Mouse (Mus musculus) liver, embryonic 15.5 days (tissue): Measurements from ENCODE around the gene Vmn1r32. TPM values are rescaled to one million over a fixed set of nuclear protein-coding genes. Genes with fewer than 3 reads are reported as not detected.

Source experiments
- ATAC-seq: fragments of 200-750 bp; cut with Nextera tagmentation; 2 replicates; pipeline ENCODE4 v1.8.0; 2017; ENCODE audit warnings: moderate number of reproducible peaks, mild to moderate bottlenecking, moderate library complexity; ENCODE audit not compliant: insufficient read depth
- H3K27ac ChIP-seq: fragments of 300-500 bp; sonication (generic); replicated peaks from 2 replicates; pipeline ENCODE4 v1.5.1; 2015; ENCODE audit warnings: mild to moderate bottlenecking, inconsistent platforms
- H3K27me3 ChIP-seq: fragments of 300-500 bp; sonication (generic); 2 replicates; pipeline ENCODE4 v1.6.1; 2015; ENCODE audit warnings: mild to moderate bottlenecking, inconsistent platforms
- H3K36me3 ChIP-seq: fragments of 300-500 bp; sonication (generic); replicated peaks from 2 replicates; pipeline ENCODE4 v1.6.1; 2015; ENCODE audit warnings: moderate library complexity, mild to moderate bottlenecking, inconsistent platforms
- H3K4me1 ChIP-seq: fragments of 300-500 bp; sonication (generic); replicated peaks from 2 replicates; pipeline ENCODE4 v1.6.1; 2015; ENCODE audit warnings: inconsistent platforms
- H3K4me2 ChIP-seq: fragments of 300-500 bp; sonication (generic); 2 replicates; pipeline ENCODE4 v1.6.1; 2015; ENCODE audit warnings: moderate library complexity, mild to moderate bottlenecking, inconsistent platforms
- H3K4me3 ChIP-seq: fragments of 300-500 bp; sonication (generic); replicated peaks from 2 replicates; pipeline ENCODE4 v1.5.1; 2015; ENCODE audit warnings: mild to moderate bottlenecking, inconsistent platforms
- H3K9ac ChIP-seq: fragments of 300-500 bp; sonication (generic); 2 replicates; pipeline ENCODE4 v1.6.1; 2015; ENCODE audit warnings: moderate library complexity, mild to moderate bottlenecking, inconsistent platforms
- H3K9me3 ChIP-seq: fragments of 300-500 bp; sonication (generic); replicated peaks from 2 replicates; pipeline ENCODE4 v1.6.1; 2016; ENCODE audit warnings: inconsistent platforms
- WGBS: fragments of 180-500 bp; shearing (Covaris S2); methylation state at CpG from one replicate; pipeline ENCODE4 v1.1.7; 2015; ENCODE audit warnings: mixed read lengths; ENCODE audit not compliant: insufficient replicate concordance; 5-methylcytosine and 5-hydroxymethylcytosine counted together
- polyA plus RNA-seq: library from polyadenylated mRNA; unstranded; fragments of >200 nt; fragmentation: Nextera tagmentation; extraction: Ambion mirVana; gene quantifications from 2 replicates; pipeline ENCODE4 v1.2.1, GENCODE M21; 2015

The Vmn1r32 gene
- polyA plus RNA-seq = 0.03 and 0.06 TPM in 2 replicates

DNA sequence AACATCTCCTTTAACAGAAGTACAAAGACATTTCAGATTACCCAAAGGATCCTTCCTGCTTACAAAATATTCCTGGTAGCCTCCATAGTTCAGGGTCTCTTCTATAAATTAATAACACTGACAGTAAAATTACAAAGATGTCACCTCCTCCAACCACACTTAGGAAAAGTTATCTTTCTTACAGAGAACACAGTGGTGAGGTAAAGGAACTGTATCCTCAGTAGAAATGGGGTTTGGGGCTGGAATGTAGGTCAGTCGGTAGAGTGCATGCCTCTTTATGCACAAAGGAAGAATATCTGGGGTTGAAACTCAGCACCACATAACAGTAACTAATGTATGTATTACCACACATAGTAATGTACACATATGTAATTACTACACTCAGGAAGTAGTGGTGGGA is at the start of gene Vmn1r32:
Gene Vmn1r32, minus strand, starts transcription at position 101 of the 400 bp plus-strand sequence.
- no peak within 1 kb of the TSS for H3K27ac ChIP-seq
- no peaks in the 10 kb centered on the region for H3K27me3 ChIP-seq
- ATAC-seq = no peak
- no peaks in the 10 kb centered on the region for H3K36me3 ChIP-seq
- WGBS = 57% methylated on average over 1 of the region's 1 CpGs
- no peak within 1 kb of the TSS for H3K9ac ChIP-seq
- H3K9me3 ChIP-seq = no peaks in the 10 kb centered on the region
- no peak within 1 kb of the TSS for H3K4me2 ChIP-seq
- H3K4me1 ChIP-seq = no peaks in the 10 kb centered on the region
- no peak within 1 kb of the TSS for H3K4me3 ChIP-seq

- H3K4me3 ChIP-seq = no peak overlapping the region
- no peak overlapping the region for H3K4me2 ChIP-seq
- H3K9me3 ChIP-seq = no peaks in the 10 kb centered on the region
- H3K27ac ChIP-seq = no peak overlapping the region
- no peak for ATAC-seq
- H3K27me3 ChIP-seq = no peaks in the 10 kb centered on the region
- no peak overlapping the region for H3K9ac ChIP-seq
- H3K4me1 ChIP-seq = no peaks in the 10 kb centered on the region
- H3K36me3 ChIP-seq = no peaks in the 10 kb centered on the region
Observed at GRCm38 (mm10) chr6:66595804-66596203, 35.9 kb upstream of the Vmn1r32 start.

DNA sequence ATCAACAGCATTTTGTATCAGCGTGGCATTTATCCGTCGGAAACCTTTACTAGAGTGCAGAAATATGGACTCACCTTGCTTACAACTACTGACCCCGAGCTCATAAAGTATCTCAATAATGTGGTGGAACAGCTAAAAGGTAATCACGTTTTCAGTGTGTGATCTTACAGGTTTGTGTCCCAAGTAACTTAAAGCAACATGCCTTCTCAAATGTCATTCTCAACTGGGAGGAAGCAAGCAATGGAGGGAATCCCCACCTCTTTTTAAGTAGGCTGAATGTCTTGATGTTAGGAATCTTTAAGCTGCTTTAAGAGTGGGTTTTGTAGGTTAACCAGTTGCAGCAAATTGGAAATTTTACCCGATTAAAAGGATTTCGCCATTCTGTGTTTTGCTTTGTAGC is 23.9 kb downstream of the Vmn1r32 start:
- ATAC-seq = no peak
- Histone ChIP-seq H3K9me3 (no peaks in the 10 kb centered on the region), H3K27me3 (no peaks in the 10 kb centered on the region), H3K4me3 (peak overlapping the region; percentile 76), H3K9ac (peak overlapping the region; percentile 73), H3K4me2 (peak overlapping the region; percentile 73), H3K4me1 (peaks cover 18% of the 10 kb centered on the region), H3K27ac (peak overlapping the region; percentile 94), H3K36me3 (peaks cover 35% of the 10 kb centered on the region)
- WGBS = 8% methylated on average over 7 of the region's 7 CpGs

GRCm38 (mm10) chr6:66535028-66535862 is 24.7 kb downstream of the Vmn1r32 start, which contains the start of gene Mad2l1:
Gene Mad2l1, plus strand, starts transcription at chr6:66535390.
- Histone ChIP-seq H3K4me2 (peak within 1 kb of the TSS; percentile 73), H3K9ac (peak within 1 kb of the TSS; percentile 73), H3K4me3 (peak within 1 kb of the TSS; percentile 76), H3K27me3 (no peaks in the 10 kb centered on the region), H3K9me3 (no peaks in the 10 kb centered on the region), H3K36me3 (peaks cover 30% of the 10 kb centered on the region), H3K27ac (peak within 1 kb of the TSS; percentile 94), H3K4me1 (peaks cover 18% of the 10 kb centered on the region)
- WGBS = under 1% methylated on average over 57 of the region's 57 CpGs
- ATAC-seq = peak; percentile 97

- Histone ChIP-seq H3K36me3 (peaks cover 22% of the 10 kb centered on the region), H3K4me1 (peaks cover 18% of the 10 kb centered on the region), H3K9ac (peak overlapping the region; percentile 41), H3K4me3 (peak overlapping the region; percentile 76), H3K4me2 (peak overlapping the region; percentile 73), H3K27me3 (no peaks in the 10 kb centered on the region), H3K27ac (peak overlapping the region; percentile 94), H3K9me3 (no peaks in the 10 kb centered on the region)
- peak; percentile 2; the same call in 1 of the 2 replicates for ATAC-seq
- 56% methylated on average over 5 of the region's 5 CpGs for WGBS
Observed at GRCm38 (mm10) chr6:66534366-66534941, 25.4 kb downstream of the Vmn1r32 start.

GRCm38 (mm10) chr6:66533241-66533640 is 26.7 kb downstream of the Vmn1r32 start:
- H3K27me3 ChIP-seq = no peaks in the 10 kb centered on the region
- H3K9me3 ChIP-seq = no peaks in the 10 kb centered on the region
- H3K9ac ChIP-seq = no peak overlapping the region
- peaks cover 10% of the 10 kb centered on the region for H3K36me3 ChIP-seq
- no peak overlapping the region for H3K4me2 ChIP-seq
- peaks cover 18% of the 10 kb centered on the region for H3K4me1 ChIP-seq
- no peak overlapping the region for H3K27ac ChIP-seq
- no peak overlapping the region for H3K4me3 ChIP-seq
- WGBS = 28% methylated on average over 3 of the region's 3 CpGs
- no peak for ATAC-seq

- no peaks in the 10 kb centered on the region for H3K36me3 ChIP-seq
- WGBS = 78% methylated on average over 10 of the region's 10 CpGs
- no peak overlapping the region for H3K4me3 ChIP-seq
- no peak overlapping the region for H3K27ac ChIP-seq
- H3K4me2 ChIP-seq = no peak overlapping the region
- H3K4me1 ChIP-seq = no peaks in the 10 kb centered on the region
- no peaks in the 10 kb centered on the region for H3K27me3 ChIP-seq
- no peaks in the 10 kb centered on the region for H3K9me3 ChIP-seq
- ATAC-seq = no peak
- no peak overlapping the region for H3K9ac ChIP-seq
Observed at GRCm38 (mm10) chr6:66528386-66528785, 31.5 kb downstream of the Vmn1r32 start.

- Histone ChIP-seq H3K4me3 (no peak overlapping the region), H3K9ac (no peak overlapping the region), H3K4me2 (no peak overlapping the region), H3K4me1 (no peaks in the 10 kb centered on the region), H3K9me3 (no peaks in the 10 kb centered on the region), H3K27me3 (no peaks in the 10 kb centered on the region), H3K27ac (no peak overlapping the region), H3K36me3 (no peaks in the 10 kb centered on the region)
- ATAC-seq = no peak
- WGBS = 72% methylated on average over 5 of the region's 5 CpGs
Observed at GRCm38 (mm10) chr6:66516368-66516767, 43.5 kb downstream of the Vmn1r32 start.

Other genes with a start within 250 kb of the Vmn1r32 start
- gene Mad2l1, start 24.7 kb downstream of the Vmn1r32 start, polyA plus RNA-seq = 62.1 and 68.9 TPM in 2 replicates
- gene Vmn1r33, start 58.2 kb upstream of the Vmn1r32 start, polyA plus RNA-seq = not detected in 2 replicates
- not detected in 2 replicates for gene Vmn1r34, start 83.8 kb upstream of the Vmn1r32 start, polyA plus RNA-seq
- gene Vmn1r35, start 125.8 kb upstream of the Vmn1r32 start, polyA plus RNA-seq = not detected in 2 replicates
- not detected in 2 replicates for gene Vmn1r36, start 159.1 kb upstream of the Vmn1r32 start, polyA plus RNA-seq
- gene Vmn1r37, start 169.3 kb upstream of the Vmn1r32 start, polyA plus RNA-seq = not detected in 2 replicates
- not detected in 2 replicates for gene Vmn1r38, start 222.5 kb upstream of the Vmn1r32 start, polyA plus RNA-seq